Mouse (Mus musculus) heart, adult 2 months (tissue): ENCODE results near the gene Coro1c.

Experiments
- CTCF ChIP-seq: fragments of 200-600 bp; IDR thresholded peaks from 2 replicates; pipeline ENCODE4 v1.8.1; 2022; ENCODE audit warnings: antibody characterized with exemption, mild to moderate bottlenecking, moderate library complexity
- POLR2A ChIP-seq: fragments of 200-500 bp; IDR thresholded peaks from 2 replicates; pipeline ENCODE4 v1.6.1; 2011; ENCODE audit warnings: mild to moderate bottlenecking, low read depth, low read length, control low read depth; ENCODE audit not compliant: insufficient read depth

DNA sequence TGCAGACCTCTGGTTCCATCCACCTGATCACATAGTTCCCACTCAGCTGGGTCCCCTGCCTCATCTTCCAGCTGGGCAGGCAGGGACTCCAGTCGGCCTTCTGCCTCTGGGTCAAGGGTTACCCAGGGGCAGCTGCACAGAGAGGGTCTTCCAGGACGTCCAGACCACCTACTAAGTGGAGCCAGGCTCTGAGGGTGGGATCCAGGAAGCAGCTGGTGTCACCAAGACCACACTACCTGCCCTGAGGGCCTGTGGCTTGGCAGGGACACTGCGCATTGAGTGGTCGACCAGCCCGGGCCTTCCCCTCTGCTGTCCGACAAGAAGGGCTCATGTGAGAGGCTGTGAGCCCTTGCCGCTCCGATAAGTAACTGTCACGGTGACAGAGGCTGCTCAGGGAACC is 100.8 kb downstream of the Coro1c start:
- TF ChIP-seq POLR2A (no peak), CTCF (no peak)
